Mouse (Mus musculus): Measurements from ENCODE around the gene Rab5if.

DNA sequence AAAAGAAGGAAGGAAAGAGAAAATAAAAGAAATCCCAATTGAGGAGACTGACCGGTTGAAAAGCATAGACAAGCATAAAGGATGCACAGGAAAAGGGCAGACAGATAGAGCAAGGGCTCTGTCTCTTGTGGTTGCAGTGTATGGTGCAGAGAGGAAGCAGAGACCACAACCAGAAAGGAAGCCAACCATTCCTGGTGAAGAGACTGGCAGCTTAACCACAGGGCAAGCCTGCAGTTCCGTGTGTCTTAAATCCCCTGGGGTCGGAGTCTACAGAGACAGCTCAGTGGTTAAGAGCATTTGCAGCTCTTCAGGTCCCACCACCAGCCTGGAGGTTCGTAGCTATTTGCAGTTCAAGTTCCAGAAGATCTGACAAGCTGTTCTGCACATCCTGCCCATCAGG is 55.6 kb downstream of the Rab5if start:
- TF ChIP-seq POLR2A (IDR thresholded peaks at IDR 0.05; ENCODE audit: borderline replicate concordance, extremely low read depth, insufficient read depth, insufficient read length, poor library complexity, severe bottlenecking) (no peak), CTCF (IDR thresholded peaks at IDR 0.05; ENCODE audit: borderline replicate concordance, extremely low read depth, insufficient read depth, insufficient read length) (no peak)

All from brain, embryonic 14.5 days (tissue).